In genomic region chr3:78899446-78900230, GRCm38 (mm10) we compare ENCODE assay signal across 13 mouse cellular contexts.
A peak's percentile ranks its signal among the peaks of the same experiment; 100 is the strongest.
DNase-seq lines count a peak whose midpoint lies in the region; ATAC-seq and TF ChIP-seq lines count a peak whose summit lies in the region.
"Had no signal": no experiment of that assay in that cellular context is flagged by ENCODE, and none has a peak within 500 bp of the region (broad histone marks: within the 10 kb centered on the region; RNA-seq: fewer than 3 reads in every experiment).

No protein-coding gene starts in this region.

- 70% methylated on average over 8 of the region's 8 CpGs for WGBS in heart, embryonic 10.5 days
- WGBS in midbrain, embryonic 11.5 days = 52% methylated on average over 8 of the region's 8 CpGs
- 46% methylated on average over 8 of the region's 8 CpGs for WGBS in midbrain, postnatal 0 days
- WGBS in heart, embryonic 12.5 days = 62% methylated on average over 8 of the region's 8 CpGs
- WGBS in midbrain, embryonic 14.5 days = 33% methylated on average over 8 of the region's 8 CpGs
- 78% methylated on average over 8 of the region's 8 CpGs for WGBS in thymus, adult 2 months

- no peaks in the 10 kb centered on the region for H3K9me3 ChIP-seq in heart, embryonic 10.5 days
- H3K9me3 ChIP-seq in midbrain, embryonic 11.5 days (ENCODE audit: control insufficient read depth, low read length) = no peaks in the 10 kb centered on the region
- no peaks in the 10 kb centered on the region for H3K9me3 ChIP-seq in midbrain, postnatal 0 days (ENCODE audit: low read length)
- H3K9me3 ChIP-seq in heart, embryonic 12.5 days (replicated peaks) = no peaks in the 10 kb centered on the region
- H3K9me3 ChIP-seq in midbrain, embryonic 14.5 days (ENCODE audit: control insufficient read depth, low read length) = no peaks in the 10 kb centered on the region
- H3K9me3 ChIP-seq: liver, embryonic 15.5 days had no signal

- no peak overlapping the region for H3K4me3 ChIP-seq in heart, embryonic 10.5 days
- no peak overlapping the region for H3K4me3 ChIP-seq in midbrain, embryonic 11.5 days (ENCODE audit: low read depth, low read length)
- H3K4me3 ChIP-seq in midbrain, postnatal 0 days (ENCODE audit: low read depth, low read length) = no peak overlapping the region
- no peak overlapping the region for H3K4me3 ChIP-seq in heart, embryonic 12.5 days
- no peak overlapping the region for H3K4me3 ChIP-seq in midbrain, embryonic 14.5 days (replicated peaks; ENCODE audit: low read depth, low read length)
- H3K4me3 ChIP-seq in thymus, adult 2 months (ENCODE audit: control insufficient read depth, insufficient read depth, low read length) = no peak overlapping the region
- H3K4me3 ChIP-seq: layer of hippocampus, adult 2 months; liver, embryonic 15.5 days had no signal

- H3K36me3 ChIP-seq in heart, embryonic 10.5 days = no peaks in the 10 kb centered on the region
- H3K36me3 ChIP-seq in midbrain, embryonic 11.5 days (ENCODE audit: control insufficient read depth, insufficient read depth, low read length) = no peaks in the 10 kb centered on the region
- no peaks in the 10 kb centered on the region for H3K36me3 ChIP-seq in midbrain, postnatal 0 days (ENCODE audit: insufficient read depth, low read length)
- H3K36me3 ChIP-seq in heart, embryonic 12.5 days = no peaks in the 10 kb centered on the region
- no peaks in the 10 kb centered on the region for H3K36me3 ChIP-seq in midbrain, embryonic 14.5 days (ENCODE audit: control insufficient read depth, insufficient read depth, low read length)
- H3K36me3 ChIP-seq in thymus, adult 2 months (ENCODE audit: control insufficient read depth, insufficient read depth, low read length) = no peaks in the 10 kb centered on the region
- H3K36me3 ChIP-seq: liver, embryonic 15.5 days had no signal

- H3K4me2 ChIP-seq in midbrain, embryonic 11.5 days = no peak overlapping the region
- no peak overlapping the region for H3K4me2 ChIP-seq in midbrain, postnatal 0 days (ENCODE audit: low read depth, low read length, poor library complexity, severe bottlenecking)
- no peak overlapping the region for H3K4me2 ChIP-seq in heart, embryonic 12.5 days
- H3K4me2 ChIP-seq in midbrain, embryonic 14.5 days (ENCODE audit: low read length) = no peak overlapping the region
- H3K4me2 ChIP-seq: liver, embryonic 15.5 days had no signal

- DNase-seq in heart, adult 11 months = peak; percentile 92
- no peak for DNase-seq in heart, embryonic 10.5 days (ENCODE audit: low spot score)
- DNase-seq in midbrain, embryonic 11.5 days (ENCODE audit: low spot score, missing footprints) = no peak
- no peak for DNase-seq in midbrain, postnatal 0 days (ENCODE audit: low spot score)
- DNase-seq in midbrain, embryonic 14.5 days = peak; percentile 24
- no peak for DNase-seq in thymus, adult 2 months
- DNase-seq in left cerebral cortex, adult 11 months (ENCODE audit: low spot score) = no peak
- DNase-seq: adrenal gland, postnatal 25 days; lung, postnatal 36 days had no signal

- peak; percentile 74 for ATAC-seq in midbrain, embryonic 11.5 days (ENCODE audit: low FRiP score)
- ATAC-seq in midbrain, postnatal 0 days (ENCODE audit: low FRiP score) = no peak
- peak; percentile 25; the same call in 1 of the 2 replicates for ATAC-seq in heart, embryonic 12.5 days (ENCODE audit: insufficient number of reproducible peaks, low FRiP score)
- ATAC-seq in midbrain, embryonic 14.5 days (ENCODE audit: low FRiP score, low TSS enrichment) = peak; percentile 36; the same call in 1 of the 2 replicates
- ATAC-seq: intestine, embryonic 16.5 days had no signal

- H3K9ac ChIP-seq in midbrain, embryonic 11.5 days (ENCODE audit: low read length) = no peak overlapping the region
- no peak overlapping the region for H3K9ac ChIP-seq in midbrain, postnatal 0 days (replicated peaks; ENCODE audit: low read length, poor library complexity, severe bottlenecking)
- H3K9ac ChIP-seq in heart, embryonic 12.5 days = no peak overlapping the region
- H3K9ac ChIP-seq in midbrain, embryonic 14.5 days (replicated peaks; ENCODE audit: low read length) = no peak overlapping the region
- H3K9ac ChIP-seq: liver, embryonic 15.5 days had no signal

- no peak for TF ChIP-seq CTCF in midbrain, postnatal 0 days (IDR thresholded peaks at IDR 0.05)
- TF ChIP-seq CTCF in thymus, adult 2 months (IDR thresholded peaks at IDR 0.05; ENCODE audit: borderline replicate concordance, control insufficient read depth, extremely low read depth, insufficient read depth, low read length, poor library complexity) = no peak

- TF ChIP-seq POLR2A in thymus, adult 2 months (IDR thresholded peaks at IDR 0.05; ENCODE audit: control insufficient read depth, extremely low read depth, insufficient read depth, low read length, poor library complexity) = no peak

- H3K4me1 ChIP-seq in heart, embryonic 10.5 days = peaks cover 10% of the 10 kb centered on the region; the same call in 1 of the 2 replicates
- peaks cover 21% of the 10 kb centered on the region for H3K4me1 ChIP-seq in midbrain, embryonic 11.5 days (ENCODE audit: control insufficient read depth, insufficient read depth, low read length)
- H3K4me1 ChIP-seq in midbrain, postnatal 0 days (ENCODE audit: insufficient read depth, low read length) = no peaks in the 10 kb centered on the region; the same call in 1 of the 2 replicates
- peaks cover 18% of the 10 kb centered on the region for H3K4me1 ChIP-seq in heart, embryonic 12.5 days (replicated peaks)
- peaks cover 16% of the 10 kb centered on the region for H3K4me1 ChIP-seq in midbrain, embryonic 14.5 days (ENCODE audit: control insufficient read depth, insufficient read depth, low read length)
- H3K4me1 ChIP-seq in thymus, adult 2 months (replicated peaks; ENCODE audit: control insufficient read depth, insufficient read depth, low read length) = no peaks in the 10 kb centered on the region
- H3K4me1 ChIP-seq: liver, embryonic 15.5 days had no signal

- H3K27ac ChIP-seq in heart, embryonic 10.5 days = no peak overlapping the region
- H3K27ac ChIP-seq in midbrain, embryonic 11.5 days (ENCODE audit: low read depth, low read length) = no peak overlapping the region
- no peak overlapping the region for H3K27ac ChIP-seq in midbrain, postnatal 0 days (ENCODE audit: low read depth, low read length)
- H3K27ac ChIP-seq in heart, embryonic 12.5 days (ENCODE audit: poor library complexity, severe bottlenecking) = no peak overlapping the region
- H3K27ac ChIP-seq in midbrain, embryonic 14.5 days (replicated peaks; ENCODE audit: low read depth, low read length) = no peak overlapping the region
- no peak overlapping the region for H3K27ac ChIP-seq in thymus, adult 2 months (ENCODE audit: control insufficient read depth, insufficient read depth, low read length)
- H3K27ac ChIP-seq: layer of hippocampus, adult 2 months; liver, embryonic 15.5 days had no signal

- H3K27me3 ChIP-seq in heart, embryonic 10.5 days (ENCODE audit: insufficient read depth, poor library complexity, severe bottlenecking) = no peaks in the 10 kb centered on the region
- no peaks in the 10 kb centered on the region for H3K27me3 ChIP-seq in midbrain, embryonic 11.5 days (ENCODE audit: control insufficient read depth, insufficient read depth, low read length)
- no peaks in the 10 kb centered on the region for H3K27me3 ChIP-seq in midbrain, postnatal 0 days (ENCODE audit: insufficient read depth, low read length)
- no peaks in the 10 kb centered on the region for H3K27me3 ChIP-seq in heart, embryonic 12.5 days (replicated peaks)
- no peaks in the 10 kb centered on the region for H3K27me3 ChIP-seq in midbrain, embryonic 14.5 days (ENCODE audit: control insufficient read depth, insufficient read depth, low read length)
- H3K27me3 ChIP-seq in thymus, adult 2 months (ENCODE audit: control insufficient read depth, insufficient read depth, low read length) = no peaks in the 10 kb centered on the region
- H3K27me3 ChIP-seq: liver, embryonic 15.5 days had no signal

Comparison
In these comparisons a context has a peak if more than half of its experiments do, and no peak if none do; other contexts are left out.
1. DNase-seq: peak in heart, adult 11 months (single experiment) and midbrain, embryonic 14.5 days (single experiment); none in heart, embryonic 10.5 days (single experiment), midbrain, embryonic 11.5 days (single experiment), midbrain, postnatal 0 days (single experiment), thymus, adult 2 months (single experiment) and left cerebral cortex, adult 11 months (single experiment).